Comparison of ENCODE assay signal across 12 mouse cellular contexts in the genomic region with DNA sequence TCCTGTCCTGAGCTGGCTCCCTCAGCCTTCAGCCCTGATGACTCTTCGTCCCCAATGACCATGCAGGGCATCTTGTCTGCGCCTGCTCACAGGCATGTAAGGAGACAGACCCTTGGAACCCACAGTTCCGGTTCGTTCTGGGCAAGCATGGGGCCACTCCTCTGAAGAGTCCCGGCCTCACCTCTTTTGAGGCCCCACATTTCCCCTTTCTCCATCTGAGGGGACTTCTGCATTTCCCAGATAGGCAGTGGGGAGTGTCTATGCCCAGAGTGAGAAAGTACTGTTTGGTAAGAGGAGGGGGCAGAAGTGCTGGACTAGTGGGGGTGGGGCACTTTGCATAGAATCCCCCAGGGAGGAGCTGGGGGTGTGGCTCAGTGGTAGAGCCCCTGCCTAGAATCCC. TPM values are rescaled to one million over a fixed set of nuclear protein-coding genes. Genes with fewer than 3 reads are reported as not detected.
DNase-seq lines count a peak whose midpoint lies in the region; ATAC-seq and TF ChIP-seq lines count a peak whose summit lies in the region.
"Had no signal": no experiment of that assay in that cellular context is flagged by ENCODE, and none has a peak within 500 bp of the region (broad histone marks: within the 10 kb centered on the region; RNA-seq: fewer than 3 reads in every experiment).

No protein-coding gene starts in this region.

- H3K4me1 ChIP-seq in spleen, adult 2 months (ENCODE audit: control insufficient read depth, insufficient read depth, insufficient read length): peaks cover 48% of the 10 kb centered on the region; the same call in 1 of the 2 replicates
- H3K4me1 ChIP-seq in forebrain, embryonic 15.5 days: no peaks in the 10 kb centered on the region

- H3K9me3 ChIP-seq in forebrain, embryonic 15.5 days: no peaks in the 10 kb centered on the region
- H3K9me3 ChIP-seq: forebrain, embryonic 12.5 days; heart, embryonic 13.5 days had no signal

- ATAC-seq in hematopoietic stem cell, adult 5-6 weeks (replicated peaks in 1 of 2; ENCODE audit: insufficient read depth in 1 of 2, low FRiP score in 2 of 2, low TSS enrichment in 1 of 2, low read depth in 1 of 2, poor library complexity in 2 of 2, severe bottlenecking in 2 of 2): peak; percentile 83
- no peak for ATAC-seq in forebrain, embryonic 15.5 days (replicated peaks)

- peak overlapping the region; percentile 61 for H3K27ac ChIP-seq in spleen, adult 2 months (ENCODE audit: insufficient read depth, low read length)
- no peak overlapping the region for H3K27ac ChIP-seq in forebrain, embryonic 15.5 days (replicated peaks)
- H3K27ac ChIP-seq: forebrain, embryonic 12.5 days had no signal

- no peak for DNase-seq in spleen, adult 2 months (ENCODE audit: low read depth in 1 of 2, low spot score in 2 of 2)
- no peak for DNase-seq in spleen, adult 18-20 months
- DNase-seq in lung, postnatal 36 days: peak; percentile 42
- DNase-seq in frontal cortex, postnatal 14 days (ENCODE audit: low spot score in 2 of 2): no peak
- no peak for DNase-seq in right cerebral cortex, adult 2 months (ENCODE audit: low spot score in 2 of 2)
- DNase-seq: adrenal gland, postnatal 14 days; kidney, adult 2 months; thymus, postnatal 14 days had no signal

- TF ChIP-seq POLR2A in spleen, adult 2 months (IDR thresholded peaks at IDR 0.05; ENCODE audit: low read depth, low read length): no peak

- WGBS in spleen, adult 2 months: 25% methylated on average over 5 of the region's 5 CpGs
- WGBS in forebrain, embryonic 15.5 days: 88% methylated on average over 5 of the region's 5 CpGs

- H3K36me3 ChIP-seq in spleen, adult 2 months (ENCODE audit: control insufficient read depth, insufficient read depth, low read length): no peaks in the 10 kb centered on the region
- H3K36me3 ChIP-seq in forebrain, embryonic 15.5 days: no peaks in the 10 kb centered on the region
- H3K36me3 ChIP-seq: forebrain, embryonic 12.5 days; heart, embryonic 13.5 days had no signal

- no peaks in the 10 kb centered on the region for H3K27me3 ChIP-seq in spleen, adult 2 months (ENCODE audit: control insufficient read depth, insufficient read depth, low read length)
- no peaks in the 10 kb centered on the region for H3K27me3 ChIP-seq in forebrain, embryonic 15.5 days
- H3K27me3 ChIP-seq: forebrain, embryonic 12.5 days; heart, embryonic 13.5 days had no signal

- no peak overlapping the region for H3K4me3 ChIP-seq in spleen, adult 2 months (ENCODE audit: extremely low read depth, insufficient read depth, insufficient read length)
- no peak overlapping the region for H3K4me3 ChIP-seq in forebrain, embryonic 15.5 days
- H3K4me3 ChIP-seq: forebrain, embryonic 12.5 days; heart, embryonic 13.5 days had no signal

- no peak for TF ChIP-seq CTCF in spleen, adult 2 months (IDR thresholded peaks at IDR 0.05; ENCODE audit: extremely low read depth, insufficient read depth, insufficient read length, insufficient replicate concordance)

- H3K4me2 ChIP-seq in forebrain, embryonic 15.5 days (replicated peaks): no peak overlapping the region
- H3K4me2 ChIP-seq: forebrain, embryonic 12.5 days; heart, embryonic 13.5 days had no signal

- no peak overlapping the region for H3K9ac ChIP-seq in forebrain, embryonic 15.5 days (replicated peaks)
- H3K9ac ChIP-seq: forebrain, embryonic 12.5 days had no signal

RNA-seq across cellular contexts. Expression of a gene that starts 35.0 kb away (rescaled TPM):
- polyA plus RNA-seq in spleen, adult 2 months (2012; rRNA removed): 91.4 and 137 TPM in 2 replicates
- total RNA-seq in hematopoietic stem cell, adult 5-6 weeks (2017): 16.4 and 20.3 TPM in 2 replicates
- polyA plus RNA-seq in forebrain, embryonic 15.5 days (2015; fragmentation: Nextera tagmentation; extraction: Ambion mirVana): 127 and 133 TPM in 2 replicates

RNA-seq across cellular contexts. Expression of a gene that starts 38.3 kb away (rescaled TPM):
- 23.2 and 29.5 TPM in 2 replicates for polyA plus RNA-seq in spleen, adult 2 months (2012; rRNA removed)
- total RNA-seq in hematopoietic stem cell, adult 5-6 weeks (2017): 19.4 and 29.0 TPM in 2 replicates
- polyA plus RNA-seq in forebrain, embryonic 15.5 days (2015; fragmentation: Nextera tagmentation; extraction: Ambion mirVana): 37.0 and 38.7 TPM in 2 replicates
